Mouse (Mus musculus) right cerebral cortex, postnatal 14 days (tissue): Measurements from ENCODE around the gene Ywhae.
A peak's percentile ranks its signal among the peaks of the same experiment; 100 is the strongest.

Experiments used
- DNase-seq: peaks from one replicate; pipeline ENCODE4 v3.0.0; 2022

Ywhae gene

GRCm38 (mm10) chr11:75796536-75797246 lies 64.0 kb downstream of the Ywhae start:
- DNase-seq: no peak

GRCm38 (mm10) chr11:75801369-75801768 lies 68.7 kb downstream of the Ywhae start:
- DNase-seq: no peak

- DNase-seq: no peak
Observed at GRCm38 (mm10) chr11:75801771-75802550, 69.3 kb downstream of the Ywhae start.

GRCm38 (mm10) chr11:75807486-75807885 lies 74.8 kb downstream of the Ywhae start:
- no peak for DNase-seq

- DNase-seq: no peak
Observed at GRCm38 (mm10) chr11:75810526-75810925, 77.9 kb downstream of the Ywhae start.

GRCm38 (mm10) chr11:75811900-75812299 lies 79.2 kb downstream of the Ywhae start:
- DNase-seq: peak; percentile 43

- DNase-seq: no peak
Observed at GRCm38 (mm10) chr11:75813085-75813484, 80.4 kb downstream of the Ywhae start.
